8 mouse cellular contexts compared by ENCODE assay signal in genomic region chrX:85646204-85646777, GRCm38 (mm10).
DNase-seq lines count a peak whose midpoint lies in the region.

No protein-coding gene starts in this region.

- peak; percentile 8 for DNase-seq in kidney, adult 18-20 months
- DNase-seq in kidney, postnatal 10 days = no peak
- DNase-seq in CD4-positive, CD25-positive, alpha-beta regulatory T cell, adult 2 months (ENCODE audit: low read depth, low spot score) = peak; percentile 70
- DNase-seq in R1 (ENCODE audit: low read depth, low spot score) = peak; percentile 41
- DNase-seq in fibroblast of lung, adult 2 months (ENCODE audit: low read depth) = peak; percentile 14
- DNase-seq in lung, postnatal 10 days = peak; percentile 22
- no peak for DNase-seq in ovary, adult 18-20 months (ENCODE audit: low spot score)
- no peak for DNase-seq in gastrocnemius, postnatal 25 days

Comparison
In these comparisons a context has a peak if more than half of its experiments do, and no peak if none do; other contexts are left out.
1. DNase-seq: peak in kidney, adult 18-20 months (single experiment), CD4-positive, CD25-positive, alpha-beta regulatory T cell, adult 2 months (single experiment), R1 (single experiment), fibroblast of lung, adult 2 months (single experiment) and lung, postnatal 10 days (single experiment); none in kidney, postnatal 10 days (single experiment), ovary, adult 18-20 months (single experiment) and gastrocnemius, postnatal 25 days (single experiment).